ENCODE assay signal across 9 mouse cellular contexts in genomic region chr15:102103947-102104555, GRCm38 (mm10). TPM values are rescaled to one million over a fixed set of nuclear protein-coding genes. Genes with fewer than 3 reads are reported as not detected.
A peak's percentile ranks its signal among the peaks of the same experiment; 100 is the strongest.
DNase-seq lines count a peak whose midpoint lies in the region; ATAC-seq and TF ChIP-seq lines count a peak whose summit lies in the region.
"Had no signal": no experiment of that assay in that cellular context is flagged by ENCODE, and none has a peak within 500 bp of the region (broad histone marks: within the 10 kb centered on the region; RNA-seq: fewer than 3 reads in every experiment).

No protein-coding gene starts in this region.

- peak overlapping the region; percentile 49; the same call in 1 of the 2 replicates for H3K4me3 ChIP-seq in spleen, adult 2 months (ENCODE audit: extremely low read depth, insufficient read depth, insufficient read length)
- H3K4me3 ChIP-seq in forebrain, embryonic 14.5 days (ENCODE audit: low read depth, low read length) = no peak overlapping the region
- H3K4me3 ChIP-seq in hindbrain, embryonic 11.5 days (ENCODE audit: low read depth, low read length) = 0 out of 2 replicates have a peak overlapping the region, but pooled peaks have one; percentile 3
- peak overlapping the region; percentile 59 for H3K4me3 ChIP-seq in limb, embryonic 14.5 days (replicated peaks; ENCODE audit: low read length)
- 0 out of 2 replicates have a peak overlapping the region, but pooled peaks have one; percentile 19 for H3K4me3 ChIP-seq in neural tube, embryonic 11.5 days (ENCODE audit: low read depth, low read length)

- no peak for ATAC-seq in forebrain, embryonic 14.5 days
- no peak for ATAC-seq in hindbrain, embryonic 11.5 days (ENCODE audit: low FRiP score)
- no peak for ATAC-seq in limb, embryonic 14.5 days (ENCODE audit: low FRiP score, low read depth)
- ATAC-seq in neural tube, embryonic 11.5 days (ENCODE audit: insufficient read depth, low FRiP score, low TSS enrichment) = no peak

- TF ChIP-seq POLR2A in spleen, adult 2 months (IDR thresholded peaks at IDR 0.05; ENCODE audit: low read depth, low read length) = no peak; the same call in 1 of the 2 replicates
- TF ChIP-seq POLR2A in limb, embryonic 14.5 days (IDR thresholded peaks at IDR 0.05; ENCODE audit: borderline replicate concordance, extremely low read depth, insufficient read depth, insufficient read length) = no peak

- H3K9me3 ChIP-seq in forebrain, embryonic 14.5 days (replicated peaks; ENCODE audit: control insufficient read depth, low read length) = no peaks in the 10 kb centered on the region
- H3K9me3 ChIP-seq in hindbrain, embryonic 11.5 days (ENCODE audit: control insufficient read depth, low read length) = no peaks in the 10 kb centered on the region
- H3K9me3 ChIP-seq in limb, embryonic 14.5 days (ENCODE audit: control insufficient read depth, low read length) = no peaks in the 10 kb centered on the region
- H3K9me3 ChIP-seq in neural tube, embryonic 11.5 days (ENCODE audit: control insufficient read depth, low read length) = no peaks in the 10 kb centered on the region
- H3K9me3 ChIP-seq: megakaryocyte, embryonic 14.5 days had no signal

- 75% methylated on average over 12 of the region's 12 CpGs for WGBS in spleen, adult 2 months
- 31% methylated on average over 12 of the region's 12 CpGs for WGBS in forebrain, embryonic 14.5 days
- 21% methylated on average over 12 of the region's 12 CpGs for WGBS in hindbrain, embryonic 11.5 days
- WGBS in limb, embryonic 14.5 days = 24% methylated on average over 12 of the region's 12 CpGs
- WGBS in neural tube, embryonic 11.5 days = 22% methylated on average over 12 of the region's 12 CpGs

- H3K27ac ChIP-seq in spleen, adult 2 months (ENCODE audit: insufficient read depth, low read length) = peak overlapping the region; percentile 80
- no peak overlapping the region for H3K27ac ChIP-seq in forebrain, embryonic 14.5 days (ENCODE audit: low read depth, low read length)
- 0 out of 2 replicates have a peak overlapping the region, but pooled peaks have one; percentile 9 for H3K27ac ChIP-seq in hindbrain, embryonic 11.5 days (ENCODE audit: low read depth, low read length)
- peak overlapping the region; percentile 97 for H3K27ac ChIP-seq in limb, embryonic 14.5 days (replicated peaks; ENCODE audit: low read depth, low read length)
- H3K27ac ChIP-seq in neural tube, embryonic 11.5 days (ENCODE audit: low read depth, low read length) = 0 out of 2 replicates have a peak overlapping the region, but pooled peaks have one; percentile 8

- H3K9ac ChIP-seq in forebrain, embryonic 14.5 days (ENCODE audit: low read length) = no peak overlapping the region
- H3K9ac ChIP-seq in hindbrain, embryonic 11.5 days (ENCODE audit: low read depth, low read length) = no peak overlapping the region; the same call in 1 of the 2 replicates
- peak overlapping the region; percentile 64 for H3K9ac ChIP-seq in limb, embryonic 14.5 days (ENCODE audit: low read depth, low read length, severe bottlenecking)
- no peak overlapping the region for H3K9ac ChIP-seq in neural tube, embryonic 11.5 days (ENCODE audit: low read length)

- DNase-seq in spleen, adult 2 months (ENCODE audit: low read depth in 1 of 2, low spot score in 2 of 2) = no peak
- DNase-seq in spleen, postnatal 4 days (ENCODE audit: low spot score in 2 of 2) = no peak
- DNase-seq in forebrain, embryonic 14.5 days (ENCODE audit: low spot score) = peak; percentile 35
- DNase-seq in hindbrain, embryonic 11.5 days (ENCODE audit: low spot score) = peak; percentile 33
- no peak for DNase-seq in limb, embryonic 14.5 days (ENCODE audit: low spot score)
- DNase-seq in neural tube, embryonic 11.5 days (ENCODE audit: low spot score) = peak; percentile 39
- no peak for DNase-seq in thymus, postnatal 36 days
- DNase-seq in right cerebral cortex, postnatal 4 days = no peak

- no peaks in the 10 kb centered on the region for H3K36me3 ChIP-seq in spleen, adult 2 months (ENCODE audit: control insufficient read depth, insufficient read depth, low read length)
- H3K36me3 ChIP-seq in forebrain, embryonic 14.5 days (ENCODE audit: control insufficient read depth, insufficient read depth, low read length) = no peaks in the 10 kb centered on the region
- H3K36me3 ChIP-seq in hindbrain, embryonic 11.5 days (ENCODE audit: control insufficient read depth, insufficient read depth, low read length) = no peaks in the 10 kb centered on the region
- peaks cover 34% of the 10 kb centered on the region for H3K36me3 ChIP-seq in limb, embryonic 14.5 days (ENCODE audit: control insufficient read depth, insufficient read depth, low read length)
- no peaks in the 10 kb centered on the region for H3K36me3 ChIP-seq in neural tube, embryonic 11.5 days (ENCODE audit: control insufficient read depth, insufficient read depth, low read length)

- H3K27me3 ChIP-seq in spleen, adult 2 months (ENCODE audit: control insufficient read depth, insufficient read depth, low read length) = 0 out of 2 replicates have a peak, but pooled peaks cover 2% of the 10 kb centered on the region
- H3K27me3 ChIP-seq in forebrain, embryonic 14.5 days (replicated peaks; ENCODE audit: control insufficient read depth, insufficient read depth, low read length) = peaks cover 30% of the 10 kb centered on the region
- H3K27me3 ChIP-seq in hindbrain, embryonic 11.5 days (ENCODE audit: control insufficient read depth, insufficient read depth, low read length) = peaks cover 29% of the 10 kb centered on the region
- H3K27me3 ChIP-seq in limb, embryonic 14.5 days (ENCODE audit: control insufficient read depth, insufficient read depth, low read length) = no peaks in the 10 kb centered on the region
- peaks cover 26% of the 10 kb centered on the region for H3K27me3 ChIP-seq in neural tube, embryonic 11.5 days (ENCODE audit: control insufficient read depth, insufficient read depth, low read length)

- peaks cover 10% of the 10 kb centered on the region for H3K4me1 ChIP-seq in spleen, adult 2 months (ENCODE audit: control insufficient read depth, insufficient read depth, insufficient read length)
- H3K4me1 ChIP-seq in forebrain, embryonic 14.5 days (ENCODE audit: control insufficient read depth, insufficient read depth, low read length) = peaks cover 18% of the 10 kb centered on the region
- peaks cover 21% of the 10 kb centered on the region for H3K4me1 ChIP-seq in hindbrain, embryonic 11.5 days (replicated peaks; ENCODE audit: control insufficient read depth, insufficient read depth, low read length)
- peaks cover 66% of the 10 kb centered on the region for H3K4me1 ChIP-seq in limb, embryonic 14.5 days (ENCODE audit: control insufficient read depth, insufficient read depth, low read length)
- H3K4me1 ChIP-seq in neural tube, embryonic 11.5 days (ENCODE audit: control insufficient read depth, insufficient read depth, low read length) = peaks cover 46% of the 10 kb centered on the region

- TF ChIP-seq CTCF in spleen, adult 2 months (IDR thresholded peaks at IDR 0.05; ENCODE audit: extremely low read depth, insufficient read depth, insufficient read length, insufficient replicate concordance) = no peak

- peak overlapping the region; percentile 14; the same call in 1 of the 2 replicates for H3K4me2 ChIP-seq in forebrain, embryonic 14.5 days (ENCODE audit: low read length)
- H3K4me2 ChIP-seq in hindbrain, embryonic 11.5 days (replicated peaks; ENCODE audit: low read depth, low read length) = peak overlapping the region; percentile 13; the same call in 1 of the 2 replicates
- H3K4me2 ChIP-seq in limb, embryonic 14.5 days (replicated peaks; ENCODE audit: low read depth, low read length, severe bottlenecking) = peak overlapping the region; percentile 78
- peak overlapping the region; percentile 36 for H3K4me2 ChIP-seq in neural tube, embryonic 11.5 days (ENCODE audit: low read depth)

RNA-seq across cellular contexts. Expression of gene Tns2, which starts 3.8 kb away (rescaled TPM):
- polyA plus RNA-seq in spleen, adult 2 months (2012; rRNA removed) = 44.5 and 46.3 TPM in 2 replicates
- polyA plus RNA-seq in forebrain, embryonic 14.5 days (2014; fragmentation: Nextera tagmentation; extraction: Ambion mirVana) = 5.5 and 8.2 TPM in 2 replicates
- 8.0 and 11.8 TPM in 2 replicates for polyA plus RNA-seq in hindbrain, embryonic 11.5 days (2014; fragmentation: Nextera tagmentation; extraction: Ambion mirVana)
- 114 and 134 TPM in 2 replicates for polyA plus RNA-seq in limb, embryonic 14.5 days (2012; rRNA removed)
- polyA plus RNA-seq in limb, embryonic 14.5 days (2014; fragmentation: Nextera tagmentation; extraction: Ambion mirVana) = 62.5 and 66.3 TPM in 2 replicates
- polyA plus RNA-seq in neural tube, embryonic 11.5 days (2014; fragmentation: Nextera tagmentation; extraction: Ambion mirVana) = 11.4 and 13.2 TPM in 2 replicates

RNA-seq across cellular contexts. Expression of gene Eif4b, which starts 30.5 kb away (rescaled TPM):
- 59.7 and 65.8 TPM in 2 replicates for polyA plus RNA-seq in spleen, adult 2 months (2012; rRNA removed)
- polyA plus RNA-seq in forebrain, embryonic 14.5 days (2014; fragmentation: Nextera tagmentation; extraction: Ambion mirVana) = 99.3 and 100 TPM in 2 replicates
- polyA plus RNA-seq in hindbrain, embryonic 11.5 days (2014; fragmentation: Nextera tagmentation; extraction: Ambion mirVana) = 85.0 and 103 TPM in 2 replicates
- polyA plus RNA-seq in limb, embryonic 14.5 days (2012; rRNA removed) = 165 and 199 TPM in 2 replicates
- polyA plus RNA-seq in limb, embryonic 14.5 days (2014; fragmentation: Nextera tagmentation; extraction: Ambion mirVana) = 133 and 134 TPM in 2 replicates
- 113 and 121 TPM in 2 replicates for polyA plus RNA-seq in neural tube, embryonic 11.5 days (2014; fragmentation: Nextera tagmentation; extraction: Ambion mirVana)

RNA-seq across cellular contexts. Expression of gene Spryd3, which starts 32.0 kb away (rescaled TPM):
- polyA plus RNA-seq in spleen, adult 2 months (2012; rRNA removed) = 26.0 and 28.8 TPM in 2 replicates
- polyA plus RNA-seq in forebrain, embryonic 14.5 days (2014; fragmentation: Nextera tagmentation; extraction: Ambion mirVana) = 20.9 and 28.1 TPM in 2 replicates
- polyA plus RNA-seq in hindbrain, embryonic 11.5 days (2014; fragmentation: Nextera tagmentation; extraction: Ambion mirVana) = 10.1 and 11.9 TPM in 2 replicates
- 37.4 and 39.8 TPM in 2 replicates for polyA plus RNA-seq in limb, embryonic 14.5 days (2012; rRNA removed)
- polyA plus RNA-seq in limb, embryonic 14.5 days (2014; fragmentation: Nextera tagmentation; extraction: Ambion mirVana) = 18.7 and 18.9 TPM in 2 replicates
- polyA plus RNA-seq in neural tube, embryonic 11.5 days (2014; fragmentation: Nextera tagmentation; extraction: Ambion mirVana) = 15.5 and 17.0 TPM in 2 replicates

RNA-seq across cellular contexts. Expression of gene Igfbp6, which starts 40.1 kb away (rescaled TPM):
- 10.9 and 21.0 TPM in 2 replicates for polyA plus RNA-seq in spleen, adult 2 months (2012; rRNA removed)
- polyA plus RNA-seq in forebrain, embryonic 14.5 days (2014; fragmentation: Nextera tagmentation; extraction: Ambion mirVana) = 1.3 and 1.6 TPM in 2 replicates
- 0.31 TPM in 1 of 2 replicates, not detected in the other for polyA plus RNA-seq in hindbrain, embryonic 11.5 days (2014; fragmentation: Nextera tagmentation; extraction: Ambion mirVana)
- 6.2 and 8.1 TPM in 2 replicates for polyA plus RNA-seq in limb, embryonic 14.5 days (2012; rRNA removed)
- polyA plus RNA-seq in limb, embryonic 14.5 days (2014; fragmentation: Nextera tagmentation; extraction: Ambion mirVana) = 11.7 and 11.9 TPM in 2 replicates
- polyA plus RNA-seq in neural tube, embryonic 11.5 days (2014; fragmentation: Nextera tagmentation; extraction: Ambion mirVana) = 0.22 and 0.34 TPM in 2 replicates

RNA-seq across cellular contexts. Expression of gene Soat2, which starts 46.3 kb away (rescaled TPM):
- 3.2 and 5.4 TPM in 2 replicates for polyA plus RNA-seq in spleen, adult 2 months (2012; rRNA removed)
- polyA plus RNA-seq in forebrain, embryonic 14.5 days (2014; fragmentation: Nextera tagmentation; extraction: Ambion mirVana) = not detected in 2 replicates
- polyA plus RNA-seq in hindbrain, embryonic 11.5 days (2014; fragmentation: Nextera tagmentation; extraction: Ambion mirVana) = 0.13 and 0.17 TPM in 2 replicates
- 0.87 and 1.1 TPM in 2 replicates for polyA plus RNA-seq in limb, embryonic 14.5 days (2012; rRNA removed)
- 0.48 and 0.76 TPM in 2 replicates for polyA plus RNA-seq in limb, embryonic 14.5 days (2014; fragmentation: Nextera tagmentation; extraction: Ambion mirVana)
- polyA plus RNA-seq in neural tube, embryonic 11.5 days (2014; fragmentation: Nextera tagmentation; extraction: Ambion mirVana) = 0.13 and 0.22 TPM in 2 replicates

Comparison
In these comparisons a context has a peak if more than half of its experiments do, and no peak if none do; other contexts are left out.
1. DNase-seq: peak in forebrain, embryonic 14.5 days (single experiment), hindbrain, embryonic 11.5 days (single experiment) and neural tube, embryonic 11.5 days (single experiment); none in spleen, adult 2 months (0 of 2), spleen, postnatal 4 days (0 of 2), limb, embryonic 14.5 days (single experiment), thymus, postnatal 36 days (0 of 2) and right cerebral cortex, postnatal 4 days (single experiment).
2. H3K4me2 ChIP-seq: peak in every context shown above with its lines; median percentile 78 in limb, embryonic 14.5 days; 36 in neural tube, embryonic 11.5 days; 14 in forebrain, embryonic 14.5 days; 13 in hindbrain, embryonic 11.5 days.